Mouse (Mus musculus) left cerebral cortex, postnatal 36 days (tissue): Measurements from ENCODE around the gene Uimc1. TPM values are rescaled to one million over a fixed set of nuclear protein-coding genes. Genes with fewer than 3 reads are reported as not detected.

Experiments used
- DNase-seq, 2 experiments: peaks; one replicate each; pipeline ENCODE4 v3.0.0; 2021 to 2022; ENCODE audit warnings: low spot score in 2 of 2, mixed read lengths in 1 of 2
- intact Hi-C: fragments of 180-260 bp; cut with DNase I; formaldehyde crosslinking; loops from one replicate; pipeline ENCODE4 v1.15.1; 2025
- total RNA-seq, 2 experiments: library from RNA; stranded (reverse); gene quantifications; 2 replicates each; pipeline ENCODE4 v1.2.3; 2021

Gene Uimc1
- total RNA-seq, 2 experiments from 2014 or later, result 16.6 to 22.2 TPM

DNA sequence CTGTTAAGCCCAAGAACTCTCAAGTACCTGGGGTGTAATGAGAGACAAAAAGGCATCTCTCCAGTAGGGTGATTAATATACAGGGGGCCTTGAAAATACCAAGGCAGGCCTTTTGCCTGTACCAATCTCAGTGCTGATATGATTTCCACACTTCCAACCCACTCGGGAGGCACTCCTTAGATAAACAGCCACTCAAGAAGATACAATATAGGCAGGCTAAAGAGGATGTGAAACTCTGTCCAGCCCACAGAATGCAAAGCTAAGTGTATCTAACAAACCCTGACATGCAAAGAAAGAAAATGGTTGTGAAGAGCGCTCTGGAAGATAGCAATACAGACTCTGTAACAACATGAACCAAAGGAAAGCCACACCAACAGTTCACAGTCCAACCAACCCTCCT is 36.8 kb downstream of the Uimc1 start:
- intact Hi-C loops, result no loop called here
- DNase-seq, result no peak

DNA sequence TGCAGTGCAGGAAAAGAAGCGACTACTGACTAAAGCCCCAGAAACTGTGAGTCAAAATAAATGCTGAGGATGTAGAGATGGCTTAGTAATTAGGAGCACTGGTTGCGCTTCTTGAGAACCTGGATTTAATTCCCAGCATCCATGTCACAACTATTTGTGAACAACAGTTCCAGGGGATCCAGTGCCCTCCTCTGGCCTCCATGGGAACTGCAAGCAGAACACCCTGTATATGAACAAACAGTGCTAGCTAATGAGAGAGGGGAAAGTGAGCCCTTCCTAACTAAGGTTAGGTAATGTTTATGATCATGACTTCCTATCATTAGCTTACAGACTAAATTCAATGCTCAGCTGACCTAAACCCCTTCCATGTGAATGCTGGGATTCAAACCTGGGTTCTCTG is 42.1 kb downstream of the Uimc1 start:
- no peak for DNase-seq
- intact Hi-C loops, result no loop called here

DNA sequence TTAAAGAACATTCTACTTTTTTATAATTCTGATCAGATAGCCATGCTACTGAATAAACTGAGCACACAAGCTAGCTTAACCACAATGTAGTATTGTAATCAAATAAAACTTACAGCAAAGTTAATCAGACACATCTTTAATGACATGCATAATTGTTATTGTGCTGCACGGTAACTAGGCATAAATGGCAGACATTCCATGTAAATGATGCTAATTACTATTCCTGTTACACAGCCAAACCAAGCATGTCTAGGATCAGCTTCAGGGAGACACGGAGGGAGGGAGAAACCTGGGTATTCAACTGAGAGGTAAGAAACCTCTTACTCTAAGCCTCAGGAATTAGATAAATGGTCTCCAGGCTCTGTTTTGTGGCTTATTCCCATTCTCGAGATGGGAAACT is 52.4 kb downstream of the Uimc1 start:
- intact Hi-C loops, result loop anchor here (5.0 kb wide), 1 partner anchor 35 kb away; no protein-coding TSS in a partner anchor
- DNase-seq, result no peak

DNA sequence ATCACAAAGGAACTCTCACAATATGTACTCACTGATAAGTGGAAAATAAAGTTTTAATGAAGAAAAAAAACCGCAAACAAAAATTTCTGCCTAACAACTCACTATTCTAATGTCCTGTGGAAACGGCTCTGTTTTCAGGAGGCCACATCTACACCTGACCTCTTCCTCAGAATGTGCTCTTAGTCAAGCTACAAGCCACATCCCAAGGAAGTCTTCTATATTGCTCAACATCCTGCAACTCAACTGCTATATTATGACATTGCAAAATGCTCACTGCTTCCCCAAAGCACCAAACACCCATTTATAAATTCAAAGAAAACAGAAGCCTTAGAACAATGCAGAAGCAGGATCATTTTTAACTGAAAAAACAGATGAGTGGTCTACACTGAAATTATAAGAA is 60.1 kb downstream of the Uimc1 start:
- intact Hi-C loops, result no loop called here
- DNase-seq, result no peak

DNA sequence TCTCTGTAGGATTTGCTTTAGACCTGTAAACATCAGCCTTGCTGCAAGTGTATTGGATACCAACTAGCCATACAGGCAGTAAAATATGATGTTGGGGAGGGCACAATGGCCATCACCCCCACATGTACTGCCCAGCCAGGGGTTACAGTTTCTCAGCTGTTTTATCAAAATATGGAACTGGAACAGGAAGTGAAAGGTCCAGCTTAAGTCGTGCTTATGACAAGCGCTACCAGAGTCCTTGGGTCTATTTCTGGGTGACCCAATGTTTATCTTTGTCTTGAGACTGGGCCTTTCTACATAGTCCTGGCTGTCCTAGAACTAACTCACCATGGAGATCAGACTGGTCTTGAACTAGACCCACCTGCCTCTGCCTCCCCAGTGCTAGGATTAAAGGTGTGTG is 75.9 kb downstream of the Uimc1 start:
- intact Hi-C loops, result no loop called here
- DNase-seq, result no peak

DNA sequence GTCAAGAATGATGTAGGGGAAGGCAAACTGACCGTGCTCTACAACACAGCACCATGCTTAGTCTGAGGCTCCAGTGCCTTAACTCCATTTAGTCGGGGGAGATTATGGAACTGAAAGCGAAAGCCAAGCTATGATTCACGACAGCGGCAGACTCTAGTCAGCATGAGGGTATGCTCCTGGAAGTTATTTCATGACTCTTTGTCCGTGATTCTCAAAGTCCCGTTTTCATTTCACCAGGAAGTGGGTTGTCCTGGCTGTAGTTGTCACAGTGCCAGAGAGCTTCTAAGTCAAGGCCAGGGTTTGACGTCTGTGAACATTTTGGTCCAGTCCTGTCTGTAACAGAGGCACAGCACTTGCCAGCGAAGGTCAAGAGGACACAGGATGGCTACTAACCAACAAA is 77.4 kb downstream of the Uimc1 start:
- intact Hi-C loops, result no loop called here
- no peak for DNase-seq

DNA sequence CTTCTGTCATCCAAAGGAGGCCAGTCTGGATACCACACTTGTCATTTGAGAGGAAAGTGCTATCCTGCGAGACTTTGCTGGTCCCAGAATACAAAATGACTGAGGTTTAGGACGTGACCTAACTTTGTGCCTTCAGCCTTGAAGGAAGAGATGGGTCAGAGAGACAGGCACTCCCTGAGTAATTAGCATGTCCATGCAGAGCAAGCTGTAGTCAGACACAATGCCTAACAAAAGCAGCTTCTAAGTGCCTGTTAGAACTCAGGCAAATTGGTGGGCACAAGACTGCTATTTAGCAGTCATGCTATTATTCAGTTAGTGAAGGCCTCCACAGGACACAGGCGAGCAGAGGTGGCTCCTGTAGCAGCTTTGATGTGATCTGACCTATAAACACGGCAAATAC is 77.8 kb downstream of the Uimc1 start:
- intact Hi-C loops, result no loop called here
- no peak for DNase-seq

DNA sequence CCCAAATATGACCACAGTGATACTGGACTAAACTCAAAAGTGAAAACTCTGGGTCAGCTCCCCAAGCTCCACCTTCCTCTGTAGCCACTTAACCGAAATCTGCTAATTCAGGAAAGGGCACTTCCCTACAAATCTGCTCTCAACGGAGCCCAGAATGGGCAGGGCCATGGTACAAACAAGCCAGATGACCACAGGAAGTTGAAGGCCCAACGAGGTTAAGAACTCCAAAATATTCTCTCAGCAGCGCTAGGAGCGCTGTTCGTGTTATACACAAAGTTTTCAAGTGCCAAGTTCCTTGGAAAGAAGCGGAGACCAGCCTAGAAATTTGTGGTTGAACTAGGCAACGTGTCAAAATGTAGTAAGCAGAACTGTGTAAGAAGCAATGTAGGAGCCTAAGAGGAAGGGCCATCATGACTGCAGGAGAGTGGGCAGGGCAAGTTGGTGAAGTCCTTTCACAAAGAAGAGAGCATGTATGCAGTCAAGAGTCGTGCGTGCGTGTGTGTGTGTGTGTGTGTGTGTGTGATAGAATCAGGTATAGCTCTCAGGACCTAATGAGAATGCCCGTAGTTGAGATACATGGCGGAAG is 78.8 kb downstream of the Uimc1 start, which contains the start of gene Hk3:
Hk3 (minus strand) TSS at position 192 of the 586 bp plus-strand sequence.
- intact Hi-C loops, result no loop called here

DNA sequence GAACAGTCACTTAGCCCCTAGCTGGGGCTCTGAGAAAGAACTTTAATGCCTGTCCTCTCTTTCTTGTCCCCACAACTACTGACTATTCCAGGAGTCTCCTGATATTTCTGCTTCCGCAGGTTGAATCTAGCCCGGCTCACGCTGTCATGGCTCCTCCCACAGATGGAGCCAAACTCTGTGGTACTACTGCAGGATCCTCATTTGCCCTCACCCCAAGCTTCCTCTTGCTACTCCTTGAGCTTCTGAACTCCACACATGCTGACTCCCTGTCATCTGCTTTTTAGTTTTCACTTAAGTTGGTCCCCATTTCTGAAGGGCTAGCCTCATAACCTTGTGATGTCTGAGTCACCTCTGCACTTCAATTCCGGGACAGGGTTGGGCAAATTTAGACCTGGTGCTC is 80.0 kb downstream of the Uimc1 start:
- DNase-seq, result no peak
- intact Hi-C loops, result no loop called here

More for the DNA sequence above, 78.8 kb downstream of the Uimc1 start, which contains the start of gene Hk3:
- no peak for DNase-seq

DNA sequence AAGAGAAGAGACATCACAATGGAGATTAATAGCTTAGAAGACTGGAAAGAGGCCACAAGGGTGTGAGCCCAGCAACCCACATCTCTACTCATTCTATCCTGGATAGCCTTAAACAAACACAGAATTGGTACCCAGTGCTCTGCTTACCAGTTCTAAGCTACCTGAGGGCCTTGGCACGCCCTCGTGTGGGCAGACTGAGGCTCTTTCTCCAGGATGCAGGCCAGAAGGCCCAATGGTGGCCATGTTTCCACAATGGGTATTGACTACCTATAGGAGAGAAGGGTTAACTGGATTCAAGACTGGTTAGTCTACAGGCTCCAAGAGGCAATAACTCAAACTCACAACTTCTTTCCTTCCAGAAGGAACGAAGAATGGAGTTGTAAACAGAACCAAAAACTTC is 80.9 kb downstream of the Uimc1 start:
- intact Hi-C loops, result no loop called here
- no peak for DNase-seq

DNA sequence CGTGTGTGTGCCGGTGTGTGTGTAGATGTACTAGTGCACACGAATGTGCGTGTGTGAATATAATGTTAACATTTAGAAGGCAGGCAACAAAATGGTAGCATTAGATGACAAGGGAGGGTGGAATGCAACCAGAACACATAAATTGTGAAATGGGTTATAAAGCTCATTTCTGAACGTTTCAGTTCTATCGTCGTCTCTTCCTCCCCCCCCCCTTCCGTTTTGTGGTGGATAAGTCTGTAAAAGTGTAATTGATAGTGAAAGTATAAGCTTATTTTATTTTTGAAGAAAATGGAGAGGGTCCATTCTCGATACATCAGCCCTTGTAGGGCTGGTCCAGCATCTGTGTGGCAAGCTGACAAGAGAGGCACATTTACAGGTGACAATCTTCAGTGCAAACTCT is 81.4 kb downstream of the Uimc1 start:
- intact Hi-C loops, result no loop called here
- DNase-seq, result no peak

DNA sequence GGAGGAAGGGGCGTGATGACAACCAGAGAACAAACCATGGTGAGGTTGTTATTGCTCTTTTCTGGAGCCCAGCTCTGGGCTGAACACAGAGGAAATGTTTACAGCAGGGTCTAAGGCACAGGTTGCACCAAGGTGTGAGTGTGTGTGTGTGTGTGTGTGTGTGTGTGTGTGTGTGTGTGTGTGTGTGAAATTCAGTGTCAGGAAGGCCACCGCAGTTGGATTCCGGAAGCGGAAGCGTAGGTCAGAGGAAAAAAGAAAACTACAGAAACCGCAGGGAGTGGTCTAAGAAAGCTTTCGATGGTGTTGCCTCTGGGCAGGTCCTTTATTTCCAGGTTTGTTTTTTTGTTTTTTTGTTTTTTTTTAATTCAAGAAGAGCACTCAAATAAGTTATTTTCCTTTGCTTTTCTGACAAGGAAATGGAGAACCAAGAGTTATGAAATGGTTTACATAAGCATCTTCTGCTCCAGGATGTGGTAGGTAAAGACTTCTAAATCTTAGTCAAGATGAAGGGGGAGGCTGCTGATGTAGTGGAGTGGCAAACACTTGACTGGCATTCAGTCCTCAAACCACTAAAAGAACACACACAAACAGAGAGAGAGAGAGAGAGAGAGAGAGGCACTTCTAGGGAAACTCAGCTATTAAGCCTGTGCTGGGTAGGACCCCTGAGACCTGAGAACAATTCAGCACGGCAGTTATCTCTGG is 82.1 kb downstream of the Uimc1 start:
- intact Hi-C loops, result no loop called here
- no peak for DNase-seq

DNA sequence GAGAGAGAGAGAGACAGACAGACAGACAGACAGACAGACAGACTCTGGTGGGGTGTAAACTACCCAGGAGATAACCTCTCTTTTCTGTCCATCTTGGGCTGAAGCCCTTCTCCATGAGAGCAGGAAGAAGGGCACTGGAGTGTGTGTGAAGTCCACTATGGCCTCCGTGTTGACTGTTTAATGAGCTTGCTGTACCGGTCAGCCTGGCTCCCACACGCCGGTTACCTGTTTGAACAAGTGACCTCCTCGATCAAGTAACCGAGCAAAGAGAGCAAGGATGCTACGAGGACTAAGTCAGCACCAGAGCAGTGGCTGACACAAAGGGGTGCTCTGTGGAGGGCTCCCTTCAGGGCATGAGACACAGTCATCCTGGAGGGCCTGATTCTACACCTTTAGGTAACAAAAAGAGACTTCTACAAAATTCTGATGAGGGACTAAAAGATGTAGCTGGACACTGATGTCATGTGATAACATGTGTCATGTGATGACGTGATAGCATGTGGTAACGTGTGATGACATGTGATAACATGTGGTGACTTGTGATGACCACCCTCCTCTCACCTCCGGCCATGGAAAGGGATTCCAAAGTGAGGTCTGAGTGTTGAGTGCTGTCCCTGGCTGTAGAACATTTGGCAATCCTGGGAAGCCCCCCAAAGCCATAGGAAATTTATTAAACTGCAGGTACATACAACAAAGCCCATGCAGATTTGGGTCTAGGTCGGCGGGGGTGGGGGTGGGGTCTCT is 82.8 kb downstream of the Uimc1 start:
- intact Hi-C loops, result no loop called here
- no peak for DNase-seq

DNA sequence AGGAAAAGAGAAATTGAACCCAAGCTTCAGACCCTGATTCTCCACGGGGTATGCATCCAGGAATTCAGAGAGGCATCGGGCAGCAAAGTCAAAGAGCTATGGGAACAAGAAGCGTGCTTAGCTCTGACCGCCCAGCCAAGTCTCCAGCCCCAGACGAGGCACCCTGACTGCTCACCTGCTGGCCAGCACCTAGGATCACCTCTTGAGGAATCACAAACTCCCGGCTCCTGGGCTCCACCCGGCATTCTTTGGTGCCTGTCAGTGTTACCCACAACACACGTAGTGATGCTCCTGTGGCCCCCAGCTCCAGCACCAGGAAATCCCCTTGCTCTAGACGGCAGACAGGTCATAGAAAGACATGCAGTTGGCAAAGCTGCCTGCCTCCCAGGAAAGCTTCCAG is 85.6 kb downstream of the Uimc1 start:
- no peak for DNase-seq
- intact Hi-C loops, result loop anchor here (5.0 kb wide), 1 partner anchor 33 kb away; no protein-coding TSS in a partner anchor

DNA sequence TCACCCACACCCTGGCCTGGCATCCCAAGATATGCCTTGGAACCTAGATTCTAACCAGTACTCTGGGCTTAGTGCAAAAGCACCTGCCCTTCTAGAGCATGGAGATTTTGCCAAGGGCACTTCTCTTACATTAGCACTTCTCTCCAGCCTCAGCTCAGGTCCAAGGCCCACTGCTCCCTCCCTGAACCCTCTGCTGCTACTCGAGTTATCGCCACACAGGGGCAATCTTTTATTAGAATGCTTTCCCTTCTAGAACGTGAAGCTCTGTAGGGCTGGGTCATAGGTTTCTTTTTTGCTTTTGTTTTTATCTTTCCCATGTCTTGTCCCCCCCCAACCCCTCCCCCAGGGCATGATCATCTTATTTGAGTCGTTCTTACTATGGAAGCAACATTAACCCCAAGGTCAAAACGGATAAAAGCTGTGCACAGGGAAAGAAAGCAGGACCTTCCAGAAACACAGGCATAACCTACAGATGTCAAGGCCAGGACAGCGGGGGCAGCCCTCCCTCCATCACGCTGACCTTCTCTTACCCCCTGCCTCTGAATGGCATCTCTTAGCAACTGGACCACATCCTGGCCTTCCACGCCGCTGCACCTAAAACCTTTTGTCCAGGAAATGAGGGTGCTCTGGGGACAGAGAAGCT is 86.3 kb downstream of the Uimc1 start:
- no peak for DNase-seq
- intact Hi-C loops, result loop anchor here (5.0 kb wide), 1 partner anchor 33 kb away; no protein-coding TSS in a partner anchor

DNA sequence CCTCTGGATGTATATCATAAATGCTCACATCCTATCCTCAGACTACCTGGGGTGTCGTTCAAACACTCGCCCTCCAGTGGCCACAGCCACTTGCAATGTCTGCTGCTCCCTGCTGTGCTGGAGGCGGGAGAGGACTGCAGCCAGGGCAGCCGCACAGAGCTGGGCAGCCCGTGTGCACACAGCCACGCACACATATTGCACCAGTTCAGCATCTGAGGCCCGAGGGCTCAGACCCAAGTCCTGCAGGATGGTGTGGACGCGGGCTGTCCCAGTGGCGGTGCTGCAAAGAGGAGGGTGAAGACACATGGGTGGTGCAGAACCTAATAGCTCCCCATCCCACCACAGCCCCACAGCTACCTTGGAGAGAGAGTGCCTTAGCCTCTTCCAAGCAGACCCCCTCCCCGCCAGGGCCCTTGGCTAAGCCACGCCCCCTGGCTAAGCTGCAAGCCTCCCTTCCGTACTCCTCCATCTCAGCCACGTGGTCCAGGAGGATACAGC is 88.1 kb downstream of the Uimc1 start:
- intact Hi-C loops, result loop anchor here (5.0 kb wide), 1 partner anchor 35 kb away; no protein-coding TSS in a partner anchor
- no peak for DNase-seq

DNA sequence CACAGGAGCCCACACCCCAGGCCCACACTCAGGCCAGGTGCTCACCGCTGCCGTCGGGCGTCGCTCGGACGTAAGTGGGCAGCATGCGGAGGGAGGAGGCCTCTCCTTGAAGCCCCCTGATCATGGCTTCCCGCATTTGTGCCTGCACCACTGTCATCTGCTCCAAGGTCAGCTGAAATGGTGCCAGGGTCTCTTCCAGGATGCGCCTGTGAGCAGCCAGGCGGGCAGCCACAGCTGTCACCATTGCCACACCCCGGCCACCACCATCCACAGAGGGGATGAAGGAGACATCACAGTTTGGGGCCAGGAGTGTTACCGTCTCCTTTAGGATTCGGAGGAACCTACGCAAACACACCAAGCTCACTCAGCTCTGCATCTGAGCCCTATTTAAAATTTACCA is 89.0 kb downstream of the Uimc1 start:
- intact Hi-C loops, result loop anchor here (5.0 kb wide), 1 partner anchor 36 kb away; no protein-coding TSS in a partner anchor
- DNase-seq, result no peak

DNA sequence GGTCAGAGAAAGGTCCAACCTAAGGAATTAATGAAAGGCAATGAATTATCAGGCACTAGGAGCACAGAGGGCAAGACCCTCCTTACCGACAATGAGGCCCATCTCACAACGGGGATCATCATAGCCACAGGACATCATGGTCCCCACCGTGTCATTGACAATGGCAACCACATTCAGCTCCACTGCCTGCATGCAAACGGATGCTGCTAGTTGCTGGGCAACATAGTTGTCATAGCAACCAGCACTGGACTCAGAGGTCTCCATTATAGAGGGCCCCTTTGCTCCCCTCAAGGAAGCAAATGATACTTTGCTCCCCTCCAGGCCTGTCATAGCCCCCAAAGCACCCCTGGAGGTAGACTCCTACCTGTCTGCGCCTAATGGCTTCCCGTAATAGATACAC is 91.5 kb downstream of the Uimc1 start:
- intact Hi-C loops, result no loop called here
- DNase-seq, result no peak

DNA sequence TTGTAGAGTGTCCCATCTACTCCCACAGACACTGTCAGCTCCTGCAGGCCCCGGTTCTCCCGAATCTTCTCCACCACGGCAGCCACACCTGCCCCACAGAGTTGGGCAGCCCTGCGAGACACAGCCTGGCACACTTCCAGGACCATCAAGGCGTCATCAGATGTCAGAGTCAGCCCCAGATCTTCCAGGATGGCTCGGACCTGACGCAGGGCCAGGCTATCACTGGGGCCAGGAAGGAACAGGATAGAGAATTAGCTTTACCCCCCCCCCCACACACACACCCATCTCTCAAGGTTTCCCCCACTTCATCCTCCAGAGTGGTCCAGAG is 93.7 kb downstream of the Uimc1 start:
- no peak for DNase-seq
- intact Hi-C loops, result no loop called here
